Mouse (Mus musculus): ENCODE measurements around the gene Fbxl15. TPM values are rescaled to one million over a fixed set of nuclear protein-coding genes. Genes with fewer than 3 reads are reported as not detected.

Fbxl15 gene
- polyA plus RNA-seq, 1 experiment from 2014 or later: 55.6 TPM

GRCm38 (mm10) chr19:46350168-46350932 lies 22.4 kb downstream of the Fbxl15 start, which contains the start of gene 2310034G01Rik:
2310034G01Rik (minus strand) TSS chr19:46350302.
- Histone ChIP-seq H3K27ac (ENCODE audit: low read depth, low read length) (peak within 1 kb of the TSS; percentile 94), H3K4me1 (ENCODE audit: control insufficient read depth, insufficient read depth, low read depth, low read length) (peaks cover 10% of the 10 kb centered on the region), H3K27me3 (replicated peaks; ENCODE audit: control insufficient read depth, insufficient read depth, low read length) (no peaks in the 10 kb centered on the region), H3K4me2 (ENCODE audit: low read length) (peak within 1 kb of the TSS; percentile 61), H3K36me3 (ENCODE audit: control insufficient read depth, insufficient read depth, low read length) (no peaks in the 10 kb centered on the region), H3K9ac (ENCODE audit: low read depth, low read length) (peak within 1 kb of the TSS; percentile 93), H3K9me3 (ENCODE audit: control insufficient read depth, low read length) (no peaks in the 10 kb centered on the region), H3K4me3 (ENCODE audit: low read length) (peak within 1 kb of the TSS; percentile 74)
- WGBS: 65% methylated on average over 10 of the region's 10 CpGs
- no peak for ATAC-seq

GRCm38 (mm10) chr19:46356701-46357138 lies 28.7 kb downstream of the Fbxl15 start:
- peak overlapping the region; percentile 84 for H3K4me2 ChIP-seq (ENCODE audit: low read length)
- peak overlapping the region; percentile 68 for H3K4me3 ChIP-seq (ENCODE audit: low read length)
- peaks cover 9% of the 10 kb centered on the region for H3K4me1 ChIP-seq (ENCODE audit: control insufficient read depth, insufficient read depth, low read depth, low read length)
- no peaks in the 10 kb centered on the region for H3K9me3 ChIP-seq (ENCODE audit: control insufficient read depth, low read length)
- peak overlapping the region; percentile 87 for H3K9ac ChIP-seq (ENCODE audit: low read depth, low read length)
- H3K27me3 ChIP-seq (replicated peaks; ENCODE audit: control insufficient read depth, insufficient read depth, low read length): no peaks in the 10 kb centered on the region; the same call in 1 of the 2 replicates
- H3K27ac ChIP-seq (ENCODE audit: low read depth, low read length): peak overlapping the region; percentile 75
- H3K36me3 ChIP-seq (ENCODE audit: control insufficient read depth, insufficient read depth, low read length): no peaks in the 10 kb centered on the region
- WGBS: under 1% methylated on average over 29 of the region's 29 CpGs
- ATAC-seq: peak; percentile 94

- ATAC-seq: no peak
- 24% methylated on average over 25 of the region's 25 CpGs for WGBS
Observed at GRCm38 (mm10) chr19:46357344-46358280, 29.6 kb downstream of the Fbxl15 start.

GRCm38 (mm10) chr19:46358381-46358780 lies 30.4 kb downstream of the Fbxl15 start:
- no peaks in the 10 kb centered on the region for H3K9me3 ChIP-seq (ENCODE audit: control insufficient read depth, low read length)
- no peaks in the 10 kb centered on the region for H3K36me3 ChIP-seq (ENCODE audit: control insufficient read depth, insufficient read depth, low read length)
- no peak overlapping the region for H3K4me2 ChIP-seq (ENCODE audit: low read length)
- ATAC-seq: no peak
- no peak overlapping the region for H3K4me3 ChIP-seq (ENCODE audit: low read length)
- 58% methylated on average over 4 of the region's 4 CpGs for WGBS
- H3K27ac ChIP-seq (ENCODE audit: low read depth, low read length): no peak overlapping the region
- no peak overlapping the region for H3K9ac ChIP-seq (ENCODE audit: low read depth, low read length)
- H3K27me3 ChIP-seq (replicated peaks; ENCODE audit: control insufficient read depth, insufficient read depth, low read length): no peaks in the 10 kb centered on the region; the same call in 1 of the 2 replicates
- H3K4me1 ChIP-seq (ENCODE audit: control insufficient read depth, insufficient read depth, low read depth, low read length): peaks cover 9% of the 10 kb centered on the region

More at GRCm38 (mm10) chr19:46357344-46358280, 29.6 kb downstream of the Fbxl15 start:
- Histone ChIP-seq H3K9me3 (ENCODE audit: control insufficient read depth, low read length) (no peaks in the 10 kb centered on the region), H3K36me3 (ENCODE audit: control insufficient read depth, insufficient read depth, low read length) (no peaks in the 10 kb centered on the region), H3K4me2 (ENCODE audit: low read length) (peak overlapping the region; percentile 84), H3K9ac (ENCODE audit: low read depth, low read length) (peak overlapping the region; percentile 87), H3K4me3 (ENCODE audit: low read length) (peak overlapping the region; percentile 68), H3K4me1 (ENCODE audit: control insufficient read depth, insufficient read depth, low read depth, low read length) (peaks cover 9% of the 10 kb centered on the region), H3K27me3 (replicated peaks; ENCODE audit: control insufficient read depth, insufficient read depth, low read length) (no peaks in the 10 kb centered on the region; the same call in 1 of the 2 replicates), H3K27ac (ENCODE audit: low read depth, low read length) (no peak overlapping the region)

GRCm38 (mm10) chr19:46362104-46362503 lies 34.1 kb downstream of the Fbxl15 start:
- 77% methylated on average over 8 of the region's 8 CpGs for WGBS
- Histone ChIP-seq H3K9me3 (ENCODE audit: control insufficient read depth, low read length) (no peaks in the 10 kb centered on the region), H3K36me3 (ENCODE audit: control insufficient read depth, insufficient read depth, low read length) (no peaks in the 10 kb centered on the region), H3K27ac (ENCODE audit: low read depth, low read length) (no peak overlapping the region), H3K4me2 (ENCODE audit: low read length) (no peak overlapping the region), H3K4me3 (ENCODE audit: low read length) (no peak overlapping the region), H3K9ac (ENCODE audit: low read depth, low read length) (no peak overlapping the region), H3K4me1 (ENCODE audit: control insufficient read depth, insufficient read depth, low read depth, low read length) (peaks cover 7% of the 10 kb centered on the region), H3K27me3 (replicated peaks; ENCODE audit: control insufficient read depth, insufficient read depth, low read length) (no peaks in the 10 kb centered on the region; the same call in 1 of the 2 replicates)
- no peak for ATAC-seq

GRCm38 (mm10) chr19:46363294-46364009 lies 35.5 kb downstream of the Fbxl15 start:
- no peak overlapping the region for H3K27ac ChIP-seq (ENCODE audit: low read depth, low read length)
- ATAC-seq: no peak
- no peaks in the 10 kb centered on the region for H3K36me3 ChIP-seq (ENCODE audit: control insufficient read depth, insufficient read depth, low read length)
- H3K27me3 ChIP-seq (replicated peaks; ENCODE audit: control insufficient read depth, insufficient read depth, low read length): no peaks in the 10 kb centered on the region; the same call in 1 of the 2 replicates
- H3K4me1 ChIP-seq (ENCODE audit: control insufficient read depth, insufficient read depth, low read depth, low read length): no peaks in the 10 kb centered on the region
- no peak overlapping the region for H3K4me3 ChIP-seq (ENCODE audit: low read length)
- WGBS: 85% methylated on average over 11 of the region's 11 CpGs
- H3K9ac ChIP-seq (ENCODE audit: low read depth, low read length): no peak overlapping the region
- no peaks in the 10 kb centered on the region for H3K9me3 ChIP-seq (ENCODE audit: control insufficient read depth, low read length)
- H3K4me2 ChIP-seq (ENCODE audit: low read length): no peak overlapping the region

GRCm38 (mm10) chr19:46367798-46368590 lies 40.0 kb downstream of the Fbxl15 start:
- Histone ChIP-seq H3K9ac (ENCODE audit: low read depth, low read length) (no peak overlapping the region), H3K27ac (ENCODE audit: low read depth, low read length) (no peak overlapping the region), H3K4me2 (ENCODE audit: low read length) (no peak overlapping the region), H3K9me3 (ENCODE audit: control insufficient read depth, low read length) (no peaks in the 10 kb centered on the region), H3K36me3 (ENCODE audit: control insufficient read depth, insufficient read depth, low read length) (no peaks in the 10 kb centered on the region), H3K27me3 (replicated peaks; ENCODE audit: control insufficient read depth, insufficient read depth, low read length) (no peaks in the 10 kb centered on the region), H3K4me3 (ENCODE audit: low read length) (no peak overlapping the region), H3K4me1 (ENCODE audit: control insufficient read depth, insufficient read depth, low read depth, low read length) (no peaks in the 10 kb centered on the region)
- ATAC-seq: no peak
- 88% methylated on average over 23 of the region's 23 CpGs for WGBS

GRCm38 (mm10) chr19:46369204-46369603 lies 41.2 kb downstream of the Fbxl15 start:
- H3K36me3 ChIP-seq (ENCODE audit: control insufficient read depth, insufficient read depth, low read length): no peaks in the 10 kb centered on the region
- no peaks in the 10 kb centered on the region for H3K4me1 ChIP-seq (ENCODE audit: control insufficient read depth, insufficient read depth, low read depth, low read length)
- no peaks in the 10 kb centered on the region for H3K9me3 ChIP-seq (ENCODE audit: control insufficient read depth, low read length)
- no peaks in the 10 kb centered on the region for H3K27me3 ChIP-seq (replicated peaks; ENCODE audit: control insufficient read depth, insufficient read depth, low read length)
- no peak overlapping the region for H3K9ac ChIP-seq (ENCODE audit: low read depth, low read length)
- 21% methylated on average over 4 of the region's 4 CpGs for WGBS
- H3K27ac ChIP-seq (ENCODE audit: low read depth, low read length): no peak overlapping the region
- no peak overlapping the region for H3K4me3 ChIP-seq (ENCODE audit: low read length)
- H3K4me2 ChIP-seq (ENCODE audit: low read length): no peak overlapping the region
- peak; percentile 65 for ATAC-seq

Data from hindbrain, embryonic 16.5 days (tissue).